Comparison of ENCODE assay signal across 32 mouse cellular contexts in genomic region chr6:128164632-128165031, GRCm38 (mm10).
"Had no signal": no experiment of that assay in that cellular context is flagged by ENCODE, and none has a peak within 500 bp of the region (broad histone marks: within the 10 kb centered on the region; RNA-seq: fewer than 3 reads in every experiment).

No protein-coding gene starts in this region.

- ATAC-seq: liver, embryonic 12.5 days; liver, postnatal 0 days; lung, postnatal 0 days; midbrain, embryonic 13.5 days; midbrain, embryonic 15.5 days; midbrain, embryonic 16.5 days had no signal

- DNase-seq: left cerebral cortex, postnatal 4 days; liver; liver, embryonic 13.5 days; liver, postnatal 0 days; lung, adult 18-20 months; lung, adult 2 months; lung, embryonic 14.5 days; lung, postnatal 10 days; lung, postnatal 14 days; lung, postnatal 36 days; lung, postnatal 4 days; midbrain, embryonic 14.5 days had no signal

- H3K36me3 ChIP-seq: limb, embryonic 10.5 days; limb, embryonic 12.5 days; limb, embryonic 13.5 days; limb, embryonic 15.5 days; liver, embryonic 12.5 days; liver, embryonic 13.5 days; liver, embryonic 15.5 days; lung, embryonic 15.5 days; midbrain, embryonic 10.5 days; midbrain, embryonic 12.5 days; midbrain, embryonic 13.5 days; midbrain, embryonic 15.5 days; neural tube, embryonic 12.5 days had no signal

- H3K9ac ChIP-seq: limb, embryonic 12.5 days; limb, embryonic 13.5 days; limb, embryonic 15.5 days; liver, embryonic 12.5 days; liver, embryonic 13.5 days; liver, embryonic 14.5 days; liver, embryonic 15.5 days; liver, postnatal 0 days; lung, embryonic 14.5 days; lung, embryonic 15.5 days; midbrain, embryonic 12.5 days; midbrain, embryonic 13.5 days; midbrain, embryonic 15.5 days; neural tube, embryonic 12.5 days had no signal

- H3K27ac ChIP-seq: limb, embryonic 10.5 days; limb, embryonic 12.5 days; limb, embryonic 13.5 days; liver, embryonic 12.5 days; liver, embryonic 13.5 days; liver, embryonic 14.5 days; liver, embryonic 15.5 days; lung, embryonic 15.5 days; macrophage; midbrain, embryonic 10.5 days; midbrain, embryonic 12.5 days; midbrain, embryonic 13.5 days; midbrain, embryonic 15.5 days; neural tube, embryonic 12.5 days had no signal

- H3K4me1 ChIP-seq: liver, embryonic 12.5 days; liver, embryonic 13.5 days; liver, embryonic 15.5 days; midbrain, embryonic 10.5 days; midbrain, embryonic 12.5 days; midbrain, embryonic 13.5 days; midbrain, embryonic 15.5 days; neural tube, embryonic 12.5 days had no signal

- H3K4me3 ChIP-seq: limb, embryonic 10.5 days; limb, embryonic 12.5 days; limb, embryonic 13.5 days; limb, embryonic 15.5 days; liver, embryonic 12.5 days; liver, embryonic 13.5 days; liver, embryonic 15.5 days; lung, embryonic 15.5 days; megakaryocyte, embryonic 14.5 days; midbrain, embryonic 10.5 days; midbrain, embryonic 12.5 days; midbrain, embryonic 13.5 days; midbrain, embryonic 15.5 days; myocyte; neural tube, embryonic 12.5 days had no signal

- H3K4me2 ChIP-seq: limb, embryonic 12.5 days; limb, embryonic 13.5 days; limb, embryonic 15.5 days; liver, embryonic 11.5 days; liver, embryonic 12.5 days; liver, embryonic 13.5 days; liver, embryonic 15.5 days; lung, embryonic 14.5 days; lung, embryonic 15.5 days; midbrain, embryonic 11.5 days; midbrain, embryonic 12.5 days; midbrain, embryonic 13.5 days; midbrain, embryonic 15.5 days; neural tube, embryonic 12.5 days had no signal

- H3K9me3 ChIP-seq: limb, embryonic 10.5 days; limb, embryonic 12.5 days; limb, embryonic 13.5 days; limb, embryonic 15.5 days; liver, embryonic 12.5 days; liver, embryonic 13.5 days; liver, embryonic 15.5 days; lung, embryonic 15.5 days; megakaryocyte, embryonic 14.5 days; midbrain, embryonic 10.5 days; midbrain, embryonic 12.5 days; midbrain, embryonic 13.5 days; midbrain, embryonic 15.5 days; neural tube, embryonic 12.5 days had no signal

- H3K27me3 ChIP-seq: limb, embryonic 12.5 days; limb, embryonic 13.5 days; limb, embryonic 15.5 days; liver, embryonic 12.5 days; liver, embryonic 13.5 days; liver, embryonic 15.5 days; lung, embryonic 15.5 days; midbrain, embryonic 12.5 days; midbrain, embryonic 13.5 days; midbrain, embryonic 15.5 days; neural tube, embryonic 12.5 days had no signal
